Mouse (Mus musculus): ENCODE measurements around the gene Apoa2.

- no peak for TF ChIP-seq POLR2A (IDR thresholded peaks at IDR 0.05; ENCODE audit: low read depth, low read length)
- no peak for TF ChIP-seq CTCF (conservative IDR thresholded peaks at IDR 0.05; ENCODE audit: insufficient read depth, insufficient read length, low read depth, low read length)
Observed at GRCm38 (mm10) chr1:171189476-171190114, 35.3 kb upstream of the Apoa2 start.
